Mouse (Mus musculus) mouse trophoblast stem cell (cell line): Measurements from ENCODE around the gene Rapgef1.
"Not testable (repeated sequence)": the region's sequence is repeated elsewhere in the genome, so short reads cannot be mapped to it uniquely, and the experiment has no call there.

Experiments used
- in situ Hi-C, 2 experiments: fragments of 300-500 bp; cut with MseI, MboI; formaldehyde crosslinking; loops; 2 replicates in 1 of 2; 3 replicates in 1 of 2; pipeline ENCODE4 v1.15.1; 2025

The Rapgef1 gene

GRCm38 (mm10) chr2:29623247-29624090, 3.9 kb downstream of the Rapgef1 start:
- in situ Hi-C loops = no loop called here

GRCm38 (mm10) chr2:29624091-29624608, 4.6 kb downstream of the Rapgef1 start:
- in situ Hi-C loops = no loop called here

GRCm38 (mm10) chr2:29624739-29625138, 5.2 kb downstream of the Rapgef1 start:
- in situ Hi-C loops = no loop called here

DNA sequence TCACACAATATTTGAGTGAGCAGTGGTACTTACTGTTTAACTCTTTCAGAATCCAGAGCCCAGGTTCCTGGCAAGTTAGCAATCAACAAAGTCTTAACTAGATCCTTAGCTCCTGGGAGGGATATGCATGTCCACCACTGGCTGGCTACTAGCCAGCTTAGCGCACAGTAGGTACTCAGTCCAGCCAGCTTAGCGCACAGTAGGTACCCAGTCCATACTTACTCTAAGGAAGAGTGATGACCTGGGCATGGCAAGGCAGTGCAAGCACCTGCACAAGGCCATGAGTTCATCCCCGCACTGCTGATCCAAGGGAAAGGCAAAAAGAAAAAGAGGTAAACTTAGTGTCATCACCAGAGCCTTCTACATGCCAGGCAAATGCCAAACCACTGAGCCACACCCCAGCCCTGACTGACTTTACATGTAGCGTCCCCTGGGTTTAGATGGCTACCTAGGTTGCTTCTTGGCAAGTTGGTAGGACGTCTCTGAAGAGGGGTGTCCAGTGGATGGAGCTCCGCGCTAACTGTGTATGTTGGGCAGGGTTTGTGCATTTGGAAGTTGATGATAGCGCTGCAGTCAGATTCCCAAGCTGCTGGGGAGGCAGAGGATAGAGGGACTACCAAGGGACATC, 6.2 kb downstream of the Rapgef1 start:
- in situ Hi-C loops = no loop called here

DNA sequence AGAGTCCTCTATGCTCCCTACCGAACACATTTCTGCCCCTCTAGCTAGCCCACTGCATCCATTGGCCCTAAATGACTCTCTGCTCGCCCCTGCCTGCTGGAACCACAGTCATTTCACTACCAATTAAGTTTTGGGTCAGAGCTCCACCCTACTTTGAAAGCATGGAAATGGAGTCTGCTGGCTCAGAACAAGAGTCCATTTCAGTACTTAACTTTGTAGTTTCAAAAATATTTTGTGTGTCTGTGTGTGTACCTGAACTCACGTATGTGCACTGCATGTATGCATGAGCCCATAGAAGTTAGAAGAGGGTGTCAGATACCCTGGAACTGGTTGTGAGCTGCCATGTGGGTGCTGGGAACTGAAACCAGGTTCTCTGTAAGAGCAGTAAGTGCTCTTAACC, 7.8 kb downstream of the Rapgef1 start:
- in situ Hi-C loops = no loop called here

DNA sequence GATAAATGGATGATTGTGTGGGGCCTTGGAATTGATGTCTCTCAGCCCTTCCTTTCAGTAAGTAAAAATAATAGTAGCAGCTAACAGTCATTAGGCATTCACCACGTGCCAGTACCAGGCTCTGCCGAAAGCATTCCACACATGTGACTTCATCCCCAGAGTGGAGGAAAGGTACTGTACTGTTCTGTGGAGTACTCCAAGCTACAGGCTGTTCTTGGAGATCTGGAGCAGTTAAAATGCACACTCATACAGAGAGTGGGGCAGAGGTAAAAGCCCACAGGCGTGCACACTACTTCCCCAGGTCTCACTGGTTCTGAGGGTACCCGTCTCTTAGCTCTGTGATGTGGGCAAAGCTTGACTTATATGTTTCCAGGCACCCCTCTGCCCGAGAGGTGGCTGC, 8.7 kb downstream of the Rapgef1 start:
- in situ Hi-C loops = no loop called here

- in situ Hi-C loops = no loop called here
These were observed 9.3 kb downstream of the Rapgef1 start for GRCm38 (mm10) chr2:29628763-29629181.

- in situ Hi-C loops = no loop called here
These were observed 9.8 kb downstream of the Rapgef1 start for GRCm38 (mm10) chr2:29629311-29629710.

DNA sequence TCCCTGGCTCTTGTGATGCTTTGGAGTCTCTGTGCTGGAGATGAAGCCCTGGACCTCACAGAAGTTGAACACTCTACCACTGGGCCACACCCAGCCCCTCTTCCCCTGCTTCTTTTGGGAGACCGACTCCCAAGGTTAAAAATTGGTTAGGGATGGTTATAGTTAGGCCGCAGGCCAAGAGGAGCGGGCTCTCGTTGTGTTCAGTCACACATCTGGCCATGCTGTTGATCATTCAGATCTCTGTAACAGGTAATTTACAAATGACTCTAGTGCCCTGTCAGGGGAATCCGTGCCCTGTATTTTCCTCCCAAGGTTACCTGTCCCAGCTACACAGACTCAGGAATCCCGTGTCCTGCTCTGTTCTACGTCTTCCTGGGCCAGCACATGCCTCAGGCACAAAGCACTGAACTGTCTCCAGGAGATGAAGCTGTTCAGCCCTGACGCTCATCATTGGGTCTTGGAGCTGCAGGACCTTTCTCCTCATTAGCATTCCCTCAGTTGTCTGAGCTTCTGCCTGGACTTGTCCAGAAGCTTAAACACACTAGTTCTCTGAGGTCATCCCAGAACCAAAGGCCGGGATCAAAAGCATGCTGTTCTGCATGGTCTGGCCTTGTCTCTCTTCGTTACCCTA, 10.7 kb downstream of the Rapgef1 start:
- in situ Hi-C loops = no loop called here

- in situ Hi-C loops = no loop called here
These were observed 11.5 kb downstream of the Rapgef1 start for GRCm38 (mm10) chr2:29631020-29631419.

GRCm38 (mm10) chr2:29631564-29632167, 12.1 kb downstream of the Rapgef1 start:
- in situ Hi-C loops = not testable (repeated sequence)

DNA sequence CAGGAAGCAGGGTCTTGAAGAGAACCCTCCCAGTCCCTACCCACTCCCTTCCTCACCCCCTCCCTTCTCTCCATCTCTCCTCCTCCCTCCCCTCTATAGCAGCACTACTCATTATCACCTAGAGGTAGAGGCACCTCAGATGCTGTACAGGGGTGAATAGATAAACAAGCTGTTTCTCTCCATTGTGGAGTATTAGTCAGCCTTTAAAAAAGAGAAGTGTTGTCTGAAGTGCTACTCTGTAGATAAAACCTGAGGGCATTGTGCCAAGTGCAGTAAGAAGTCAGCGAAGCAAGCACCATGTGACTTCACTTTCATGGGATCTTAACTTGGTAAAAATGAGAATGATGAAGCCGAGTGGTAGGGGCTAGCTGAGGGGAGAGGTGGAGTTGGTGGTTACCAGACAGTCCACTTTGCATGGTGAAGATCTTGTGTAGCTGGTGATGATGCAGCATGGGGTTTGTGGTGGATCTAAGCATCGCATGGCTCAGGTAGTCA, 12.7 kb downstream of the Rapgef1 start:
- in situ Hi-C loops = no loop called here

GRCm38 (mm10) chr2:29633101-29633554, 13.6 kb downstream of the Rapgef1 start:
- in situ Hi-C loops = no loop called here

GRCm38 (mm10) chr2:29633782-29634181, 14.3 kb downstream of the Rapgef1 start:
- in situ Hi-C loops = no loop called here

GRCm38 (mm10) chr2:29634541-29634940, 15.0 kb downstream of the Rapgef1 start:
- in situ Hi-C loops = no loop called here

- in situ Hi-C loops = no loop called here
These were observed 16.5 kb downstream of the Rapgef1 start for GRCm38 (mm10) chr2:29635966-29636507.

DNA sequence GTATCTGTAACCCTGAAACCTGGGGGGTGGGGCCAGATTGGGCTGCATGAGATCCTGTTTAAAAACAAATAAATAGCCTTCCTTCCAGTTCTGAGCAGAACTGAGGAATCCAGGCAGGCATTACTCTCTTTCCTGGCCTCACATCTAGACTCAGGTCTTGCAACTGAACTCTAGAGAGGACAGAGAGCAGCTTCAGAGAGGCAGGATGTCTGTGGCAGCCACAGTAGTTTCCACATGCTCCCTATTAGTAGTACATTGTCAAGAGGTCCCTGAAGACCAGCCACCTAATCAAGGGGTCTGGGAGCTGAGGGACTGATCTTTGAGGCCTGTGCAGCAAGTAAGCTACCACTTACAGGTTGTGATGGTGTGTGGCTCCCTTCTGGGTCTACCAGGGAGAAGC, 18.0 kb downstream of the Rapgef1 start:
- in situ Hi-C loops = no loop called here

DNA sequence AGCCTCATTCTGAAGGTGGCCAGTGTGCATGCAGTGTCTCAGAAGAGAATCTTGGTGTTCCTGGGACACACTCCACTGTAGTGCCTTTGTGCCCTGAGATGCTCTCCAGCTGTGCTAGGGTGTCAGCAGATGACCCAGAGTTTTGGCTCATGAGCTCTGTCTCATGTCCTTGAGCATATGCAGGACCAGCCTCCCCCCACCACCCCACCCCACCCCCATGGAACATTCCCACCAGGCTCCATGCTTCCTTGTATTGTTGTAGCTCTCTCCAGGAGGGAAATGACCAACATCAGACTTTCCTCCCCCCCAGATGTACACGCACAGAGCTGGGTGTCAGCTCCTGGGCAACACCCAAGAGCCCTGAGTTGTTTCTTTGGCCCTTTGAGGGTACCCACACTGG, 19.9 kb downstream of the Rapgef1 start:
- in situ Hi-C loops = no loop called here

- in situ Hi-C loops = no loop called here
These were observed 20.6 kb downstream of the Rapgef1 start for GRCm38 (mm10) chr2:29639953-29640743.

GRCm38 (mm10) chr2:29641707-29642106, 22.2 kb downstream of the Rapgef1 start:
- in situ Hi-C loops = no loop called here

DNA sequence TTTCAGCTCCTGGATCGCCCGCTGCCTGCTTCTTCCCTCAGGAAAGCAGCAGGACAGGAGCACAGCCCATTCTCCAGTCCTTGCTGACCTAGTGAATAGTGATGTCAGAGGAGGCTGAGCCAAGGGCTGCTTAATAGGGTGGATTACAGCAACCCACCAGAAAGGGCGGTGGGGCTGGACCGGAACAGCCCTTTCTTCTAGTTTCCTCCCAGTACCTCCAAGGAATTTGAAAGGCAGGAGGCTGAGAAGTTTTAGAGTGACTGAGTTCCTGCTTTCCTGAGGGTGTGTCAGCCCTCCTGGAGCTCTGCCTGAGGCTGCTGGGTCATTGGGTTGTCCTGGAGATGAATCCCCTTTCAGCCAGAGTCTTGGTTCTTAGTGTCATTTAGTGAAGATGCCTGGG, 23.9 kb downstream of the Rapgef1 start:
- in situ Hi-C loops = no loop called here
